Comparison of ENCODE assay signal across 9 mouse cellular contexts in the genomic region with DNA sequence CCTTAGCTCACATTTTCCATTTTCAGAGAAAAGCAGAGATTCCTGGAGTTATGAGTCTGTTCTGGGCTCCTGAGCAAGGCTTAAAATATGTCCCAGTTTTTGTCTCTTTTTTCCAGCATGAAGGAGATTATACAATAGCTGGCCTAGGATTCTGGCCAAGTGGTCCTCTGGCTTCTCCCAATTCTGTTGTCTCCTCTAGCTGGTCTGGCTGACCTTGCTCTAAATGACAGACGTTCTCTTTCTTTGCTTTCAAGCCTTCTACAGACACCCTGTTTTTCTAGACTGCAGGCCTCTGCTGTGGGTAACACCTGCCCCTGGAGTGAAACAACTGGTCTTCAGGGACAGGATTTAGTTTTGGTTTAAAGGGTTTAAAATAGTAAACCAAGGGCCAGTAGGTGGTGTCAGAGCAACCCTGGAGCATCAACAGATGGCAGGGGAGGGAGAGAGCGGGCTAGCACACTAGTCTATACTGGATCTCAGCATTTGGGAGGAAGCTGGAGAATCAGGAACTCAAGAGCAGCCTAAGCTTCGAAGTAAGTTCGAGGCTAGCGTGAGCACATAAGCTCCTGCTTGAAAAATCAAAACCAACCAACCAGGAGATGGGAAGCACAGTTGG. TPM values are rescaled to one million over a fixed set of nuclear protein-coding genes. Genes with fewer than 3 reads are reported as not detected.
DNase-seq lines count a peak whose midpoint lies in the region; ATAC-seq lines count a peak whose summit lies in the region.
"Had no signal": no experiment of that assay in that cellular context is flagged by ENCODE, and none has a peak within 500 bp of the region (broad histone marks: within the 10 kb centered on the region; RNA-seq: fewer than 3 reads in every experiment).

No protein-coding gene starts in this region.

- intact Hi-C loops in left cerebral cortex, postnatal 14 days (cut with DNase I), result loop anchor here (2.0 to 5.0 kb wide), 3 partner anchors 55 to 139 kb away; a partner anchor contains a TSS

- no peak for DNase-seq in cerebellum, postnatal 4 days (ENCODE audit: low spot score in 2 of 2)
- DNase-seq in left cerebral cortex, postnatal 14 days (ENCODE audit: low spot score in 2 of 2), result peak; percentile 9 to 27
- no peak for DNase-seq in left cerebral cortex, adult 11 months (ENCODE audit: low spot score)
- peak; percentile 41 for DNase-seq in adrenal gland, postnatal 10 days
- DNase-seq in heart, adult 9 months (ENCODE audit: low spot score in 2 of 2), result peak; percentile 48 to 49
- no peak for DNase-seq in B cell, adult 2 months

- peak; percentile 56; the same call in 1 of the 2 replicates for ATAC-seq in cerebellum, adult (ENCODE audit: insufficient number of reproducible peaks, low FRiP score, low TSS enrichment)
- ATAC-seq in erythroid progenitor cell, adult 5-6 weeks (replicated peaks; ENCODE audit: low FRiP score, poor library complexity, severe bottlenecking), result no peak

RNA-seq across cellular contexts. Expression of a gene that starts 12.4 kb away (rescaled TPM):
- total RNA-seq in left cerebral cortex, postnatal 14 days (2021), result 10 to 100 TPM; 27.3 to 28.3 TPM
- total RNA-seq in adrenal gland, postnatal 10 days (2021), result 100 to 1,000 TPM; 144 to 173 TPM
- 20.1 and 20.2 TPM in 2 replicates for total RNA-seq in erythroid progenitor cell, adult 5-6 weeks (2015; ENCODE audit: low replicate concordance)
- 30.4 and 56.9 TPM in 2 replicates for total RNA-seq in erythroid progenitor cell, adult 5-6 weeks (2017; ENCODE audit: low replicate concordance)

RNA-seq across cellular contexts. Expression of a gene that starts 16.7 kb away (rescaled TPM):
- total RNA-seq in left cerebral cortex, postnatal 14 days (2021), result not detected
- total RNA-seq in adrenal gland, postnatal 10 days (2021), result 10 to 100 TPM in 1 of 2 experiments, 1 to 10 TPM in 1; 8.6 to 10.9 TPM
- total RNA-seq in erythroid progenitor cell, adult 5-6 weeks (2015; ENCODE audit: low replicate concordance), result not detected in 2 replicates
- total RNA-seq in erythroid progenitor cell, adult 5-6 weeks (2017; ENCODE audit: low replicate concordance), result not detected in 2 replicates
- total RNA-seq: left cerebral cortex, adult 18-20 months had no signal

Comparison
In these comparisons a context has a peak if more than half of its experiments do, and no peak if none do; other contexts are left out.
1. DNase-seq: peak in left cerebral cortex, postnatal 14 days (2 of 2), adrenal gland, postnatal 10 days (single experiment) and heart, adult 9 months (2 of 2); none in cerebellum, postnatal 4 days (0 of 2), left cerebral cortex, adult 11 months (single experiment) and B cell, adult 2 months (0 of 2).
2. RNA of a gene that starts 16.7 kb away (total RNA-seq): 8.6 to 10.9 TPM in adrenal gland, postnatal 10 days; not detected in left cerebral cortex, postnatal 14 days and not detected in erythroid progenitor cell, adult 5-6 weeks; every median in the first group is over 4 times any median in the second.